In the genomic region with DNA sequence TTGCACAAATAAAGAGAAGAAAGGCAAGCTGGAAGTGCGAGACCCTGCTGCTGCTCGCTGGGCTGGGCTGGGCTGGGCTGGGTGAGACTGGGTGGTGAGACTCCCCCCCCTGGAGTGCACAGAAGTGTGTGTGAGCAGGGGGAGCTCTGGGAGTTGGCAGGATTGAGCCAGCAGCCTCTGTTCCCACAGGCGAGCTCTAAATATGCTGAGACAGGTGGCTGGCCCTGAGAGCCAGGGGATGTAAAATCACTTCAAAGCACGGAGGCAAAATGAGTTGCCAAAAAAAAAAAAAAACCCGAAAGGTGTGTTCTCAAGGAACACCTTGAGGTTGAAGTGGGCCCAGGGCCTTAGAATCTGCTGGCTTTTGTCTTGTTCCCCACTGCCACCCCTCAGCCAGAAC, we compare ENCODE assay signal across 11 mouse cellular contexts. TPM values are rescaled to one million over a fixed set of nuclear protein-coding genes. Genes with fewer than 3 reads are reported as not detected.
DNase-seq lines count a peak whose midpoint lies in the region; ATAC-seq lines count a peak whose summit lies in the region.
"Had no signal": no experiment of that assay in that cellular context is flagged by ENCODE, and none has a peak within 500 bp of the region (broad histone marks: within the 10 kb centered on the region; RNA-seq: fewer than 3 reads in every experiment).

No protein-coding gene starts in this region.

- no peaks in the 10 kb centered on the region for H3K27me3 ChIP-seq in limb, embryonic 13.5 days

- H3K4me2 ChIP-seq in limb, embryonic 13.5 days (replicated peaks), result 0 out of 2 replicates have a peak overlapping the region, but pooled peaks have one; percentile 16

- peaks cover 57% of the 10 kb centered on the region for H3K36me3 ChIP-seq in limb, embryonic 13.5 days

- H3K4me3 ChIP-seq in limb, embryonic 13.5 days, result no peak overlapping the region

- intact Hi-C loops in left cerebral cortex, postnatal 4 days (cut with DNase I), result no loop called here
- intact Hi-C loops in left cerebral cortex, postnatal 10 days (cut with DNase I), result no loop called here

- no peak overlapping the region for H3K9ac ChIP-seq in limb, embryonic 13.5 days

- 63% methylated on average over 5 of the region's 5 CpGs for WGBS in limb, embryonic 13.5 days

- no peaks in the 10 kb centered on the region for H3K9me3 ChIP-seq in limb, embryonic 13.5 days

- ATAC-seq in frontal cortex, adult (ENCODE audit: low TSS enrichment), result peak; percentile 73
- ATAC-seq in limb, embryonic 13.5 days (ENCODE audit: low FRiP score, low read depth), result no peak

- peak overlapping the region; percentile 55 for H3K27ac ChIP-seq in limb, embryonic 13.5 days
- H3K27ac ChIP-seq: kidney, postnatal 0 days had no signal

- DNase-seq in frontal cortex, postnatal 14 days (ENCODE audit: low spot score in 2 of 2), result no peak
- DNase-seq in left cerebral cortex, postnatal 4 days, result peak; percentile 60
- DNase-seq in left cerebral cortex, postnatal 10 days (ENCODE audit: extremely low spot score in 1 of 2, low spot score in 2 of 2), result no peak
- DNase-seq in cerebellum, postnatal 25 days, result peak; percentile 77 to 80
- DNase-seq in adrenal gland, postnatal 25 days, result no peak
- DNase-seq in ovary, postnatal 36 days (ENCODE audit: low spot score), result no peak
- DNase-seq: B cell, adult 2 months; lung, adult 2 months had no signal

- H3K4me1 ChIP-seq in limb, embryonic 13.5 days, result peaks cover 21% of the 10 kb centered on the region

RNA-seq across cellular contexts. Expression of a gene that starts 7.3 kb away (rescaled TPM):
- total RNA-seq in left cerebral cortex, postnatal 4 days (2021), result 10 to 100 TPM; 85.9 to 87.2 TPM
- 10 to 100 TPM; 78.8 to 79.4 TPM for total RNA-seq in left cerebral cortex, postnatal 10 days (2021)
- 121 and 127 TPM in 2 replicates for polyA plus RNA-seq in limb, embryonic 13.5 days (2015; fragmentation: Nextera tagmentation; extraction: Ambion mirVana)
- total RNA-seq in adrenal gland, postnatal 25 days (2021), result 51.8 and 53.9 TPM in 2 replicates

RNA-seq across cellular contexts. Expression of a gene that starts 22.1 kb away (rescaled TPM):
- total RNA-seq in left cerebral cortex, postnatal 4 days (2021), result 100 to 1,000 TPM; 103 to 126 TPM
- total RNA-seq in left cerebral cortex, postnatal 10 days (2021), result 100 to 1,000 TPM; 140 to 143 TPM
- 156 and 168 TPM in 2 replicates for polyA plus RNA-seq in limb, embryonic 13.5 days (2015; fragmentation: Nextera tagmentation; extraction: Ambion mirVana)
- 131 and 144 TPM in 2 replicates for total RNA-seq in adrenal gland, postnatal 25 days (2021)

RNA-seq across cellular contexts. Expression of a gene that starts 54.9 kb away (rescaled TPM):
- total RNA-seq in left cerebral cortex, postnatal 4 days (2021), result 1 to 10 TPM; 4.5 to 4.8 TPM
- total RNA-seq in left cerebral cortex, postnatal 10 days (2021), result 1 to 10 TPM; 2.9 TPM
- 15.8 and 16.2 TPM in 2 replicates for polyA plus RNA-seq in limb, embryonic 13.5 days (2015; fragmentation: Nextera tagmentation; extraction: Ambion mirVana)
- total RNA-seq in adrenal gland, postnatal 25 days (2021), result 13.7 and 13.8 TPM in 2 replicates

Comparison
In these comparisons a context has a peak if more than half of its experiments do, and no peak if none do; other contexts are left out.
1. DNase-seq: peak in left cerebral cortex, postnatal 4 days (single experiment) and cerebellum, postnatal 25 days (2 of 2); none in frontal cortex, postnatal 14 days (0 of 2), left cerebral cortex, postnatal 10 days (0 of 2), adrenal gland, postnatal 25 days (single experiment) and ovary, postnatal 36 days (single experiment).